ENCODE assay signal across 11 mouse cellular contexts in the genomic region with DNA sequence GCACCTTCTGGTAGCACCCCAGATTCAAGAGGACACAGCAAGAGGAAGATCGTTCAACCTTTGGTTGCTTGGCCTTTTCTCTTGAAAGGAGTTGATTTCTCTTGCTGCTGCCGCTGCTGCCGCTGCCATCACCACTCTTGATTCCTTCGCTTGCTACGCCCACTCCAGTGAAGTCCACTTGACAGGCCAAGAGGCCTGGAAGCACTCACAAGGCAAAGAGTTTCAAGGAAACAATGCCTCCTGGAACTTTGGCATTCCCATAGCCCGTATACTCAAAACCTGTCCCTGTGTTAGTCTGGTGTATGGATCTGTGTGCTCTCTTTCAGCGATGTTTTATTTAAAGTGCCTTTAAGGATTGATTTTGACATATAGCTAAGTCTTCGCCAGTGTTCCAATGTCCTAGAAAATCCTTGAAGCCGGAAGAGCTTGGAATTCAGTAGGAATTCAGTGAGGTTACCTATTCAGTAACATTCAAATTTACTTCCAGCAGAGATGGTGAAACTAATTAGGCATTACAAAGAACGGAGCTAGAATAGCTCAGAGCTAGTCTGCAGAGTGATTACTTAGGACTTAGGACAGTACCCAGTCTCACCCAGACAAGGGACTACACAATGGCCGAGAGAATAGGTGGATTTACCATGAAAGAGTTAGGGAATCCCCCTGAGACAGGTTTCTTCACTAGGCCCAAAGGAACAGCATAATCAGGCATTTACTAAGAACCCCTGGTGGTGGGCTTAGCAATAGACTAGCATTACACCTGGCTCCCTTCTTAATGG. TPM values are rescaled to one million over a fixed set of nuclear protein-coding genes. Genes with fewer than 3 reads are reported as not detected.
"Had no signal": no experiment of that assay in that cellular context is flagged by ENCODE, and none has a peak within 500 bp of the region (broad histone marks: within the 10 kb centered on the region; RNA-seq: fewer than 3 reads in every experiment).

No protein-coding gene starts in this region.

RNA-seq across cellular contexts. Expression of a gene that starts 5.7 kb away (rescaled TPM):
- total RNA-seq: midbrain, postnatal 0 days; monocyte, adult 5-6 weeks; neutrophil, adult 5-6 weeks had no signal
- polyA plus RNA-seq: liver, embryonic 14.5 days; liver, embryonic 16.5 days; macrophage; midbrain, embryonic 15.5 days; spleen, adult 2 months had no signal

RNA-seq across cellular contexts. Expression of a gene that starts 15.5 kb away (rescaled TPM):
- total RNA-seq: monocyte, adult 5-6 weeks had no signal

RNA-seq across cellular contexts. Expression of a gene that starts 26.8 kb away (rescaled TPM):
- total RNA-seq: megakaryocyte progenitor cell, adult 5-6 weeks; monocyte, adult 5-6 weeks; neutrophil, adult 5-6 weeks had no signal
- polyA plus RNA-seq: macrophage; midbrain, embryonic 11.5 days; midbrain, embryonic 13.5 days had no signal
